Mouse (Mus musculus) lung, adult 2 months (tissue): Measurements from ENCODE around the gene Tenm2.

ENCODE experiments used
- CTCF ChIP-seq: fragments of 200-500 bp; IDR thresholded peaks from 2 replicates; pipeline ENCODE4 v1.5.1; 2011; ENCODE audit warnings: mild to moderate bottlenecking, low read length, control low read depth; ENCODE audit not compliant: insufficient read depth
- POLR2A ChIP-seq: fragments of 200-500 bp; IDR thresholded peaks from 2 replicates; pipeline ENCODE4 v1.6.1; 2011; ENCODE audit warnings: low read depth, mild to moderate bottlenecking, control low read depth, low read length, borderline replicate concordance; ENCODE audit errors: extremely low read depth

DNA sequence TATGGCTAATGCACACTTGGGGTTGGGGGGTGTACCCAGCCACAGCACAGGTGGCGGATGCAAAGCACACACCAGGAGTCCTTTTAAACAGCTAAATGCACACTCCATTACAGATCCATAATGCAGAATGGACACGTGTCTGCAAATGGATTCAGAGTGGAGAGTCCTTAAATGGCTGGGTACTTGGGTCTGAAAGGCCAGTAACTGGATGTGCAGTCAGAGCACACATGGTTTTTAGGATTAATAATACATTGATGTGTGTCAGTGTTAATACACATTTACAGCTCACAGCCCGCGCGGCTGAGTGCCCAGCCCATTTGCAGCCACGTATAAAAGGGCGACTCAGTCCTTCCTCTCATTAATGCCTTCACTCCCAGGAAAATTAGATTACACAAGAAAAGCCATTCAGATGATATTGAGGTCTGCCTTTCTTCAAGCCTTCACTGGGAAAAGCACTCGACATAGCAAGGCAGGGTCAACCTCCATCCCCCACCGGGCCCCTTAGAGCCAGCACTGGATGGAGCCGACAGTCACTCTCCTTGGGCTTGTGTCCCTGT, 1073.9 kb downstream of the Tenm2 start:
- TF ChIP-seq CTCF (no peak), POLR2A (no peak)
